Mouse (Mus musculus) naive thymus-derived CD4-positive, alpha-beta T cell, adult 2 months (primary cell): ENCODE data around the gene Fhl1.

Source experiments
- DNase-seq: peaks from one replicate; pipeline ENCODE4 v3.0.0-alpha.2; 2011; ENCODE audit warnings: low read depth

The Fhl1 gene

DNA sequence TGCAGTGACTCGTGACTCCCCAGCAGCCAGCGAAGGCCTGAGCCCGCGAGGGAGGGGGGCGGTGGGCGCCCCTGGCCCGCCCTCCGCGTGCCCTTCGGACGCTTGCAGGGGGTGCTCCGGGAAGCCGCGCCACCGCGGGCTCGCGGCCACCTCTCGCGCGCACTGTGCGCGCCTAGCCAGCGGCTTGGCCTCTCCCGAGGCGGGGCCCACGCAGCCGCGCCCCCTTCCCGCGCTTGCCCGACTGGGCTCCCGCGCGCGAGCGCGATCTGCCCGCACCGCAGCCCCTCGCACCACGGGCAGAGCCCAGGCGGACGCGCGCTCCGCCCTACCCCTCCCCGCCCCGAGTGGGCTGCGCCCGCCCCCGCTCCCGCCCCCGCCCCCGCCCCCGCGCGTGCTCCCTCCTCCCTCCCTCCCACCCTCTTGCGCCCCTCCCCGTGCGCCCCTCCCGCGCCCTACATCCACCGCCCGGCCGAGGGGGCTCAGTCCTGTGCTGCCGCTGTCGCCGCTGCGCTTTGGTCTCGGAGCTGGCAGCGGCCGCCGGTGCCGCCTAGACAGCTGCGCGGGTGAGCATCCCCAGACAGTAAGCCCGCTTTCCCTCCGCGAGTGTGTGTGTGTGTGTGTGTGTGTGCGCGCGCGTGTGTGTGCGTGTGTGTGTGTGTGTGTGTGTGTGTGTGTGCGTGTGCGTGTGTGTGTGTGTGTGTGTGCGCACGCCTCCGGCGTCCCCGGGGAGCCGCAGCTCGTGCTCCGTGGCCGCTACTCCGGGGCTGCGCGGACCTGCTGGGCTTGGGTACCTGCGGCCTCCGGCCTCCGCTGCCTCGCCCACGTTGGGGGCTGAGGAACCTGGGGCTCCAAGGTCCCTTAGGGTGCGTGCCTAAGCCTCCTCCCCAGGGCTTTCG is at the start of gene Fhl1:
Fhl1 (plus strand) TSS at position 482 of the 896 bp plus-strand sequence.
- no peak for DNase-seq

DNA sequence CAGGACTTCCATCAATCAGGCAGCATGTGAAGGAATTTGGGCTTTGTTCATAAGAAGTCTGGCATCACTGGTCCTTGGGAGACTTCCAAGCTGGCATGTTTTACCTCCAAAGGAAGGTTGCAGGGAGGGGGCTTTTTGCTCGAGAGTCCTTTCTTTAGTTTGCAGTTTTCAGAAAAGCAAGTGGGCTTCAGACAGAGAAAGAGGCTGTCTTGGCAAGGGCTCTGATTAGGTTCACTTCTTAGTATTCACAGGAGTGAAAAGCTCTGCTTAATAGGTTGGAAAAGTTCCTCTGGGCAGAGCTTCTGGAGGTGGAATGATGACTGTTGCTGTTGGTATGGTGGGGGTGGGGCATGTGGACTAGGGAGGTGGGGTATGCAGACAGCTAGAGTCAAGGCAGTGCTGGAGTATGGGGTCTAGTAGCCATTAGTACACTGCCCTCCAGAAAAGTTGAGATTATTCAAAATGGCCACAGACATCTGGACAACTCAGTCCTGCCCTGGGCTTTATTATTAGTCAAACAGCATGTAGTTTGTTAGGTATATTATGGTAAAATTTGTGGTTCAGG is 49.3 kb upstream of the Fhl1 start:
- no peak for DNase-seq

DNA sequence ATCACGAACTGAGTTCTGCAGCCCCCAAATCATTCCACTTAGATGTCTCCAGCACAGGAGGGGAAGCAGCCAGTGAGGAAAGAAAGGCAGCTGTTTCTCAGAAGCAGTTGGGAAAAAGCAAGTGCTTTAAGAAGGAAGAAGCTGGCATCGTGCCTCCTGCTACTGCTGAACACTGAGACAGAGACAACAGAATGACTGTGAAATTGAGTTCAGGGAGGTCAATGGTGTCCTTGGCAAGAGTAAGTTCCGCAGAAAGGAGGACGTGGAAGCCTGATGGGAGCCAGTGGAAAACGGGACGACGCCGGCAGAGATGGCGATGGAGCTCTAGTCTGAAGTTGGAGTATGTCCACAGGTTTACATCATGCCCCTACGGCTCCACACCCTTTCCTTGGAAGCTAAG is 48.1 kb upstream of the Fhl1 start:
- DNase-seq: no peak

DNA sequence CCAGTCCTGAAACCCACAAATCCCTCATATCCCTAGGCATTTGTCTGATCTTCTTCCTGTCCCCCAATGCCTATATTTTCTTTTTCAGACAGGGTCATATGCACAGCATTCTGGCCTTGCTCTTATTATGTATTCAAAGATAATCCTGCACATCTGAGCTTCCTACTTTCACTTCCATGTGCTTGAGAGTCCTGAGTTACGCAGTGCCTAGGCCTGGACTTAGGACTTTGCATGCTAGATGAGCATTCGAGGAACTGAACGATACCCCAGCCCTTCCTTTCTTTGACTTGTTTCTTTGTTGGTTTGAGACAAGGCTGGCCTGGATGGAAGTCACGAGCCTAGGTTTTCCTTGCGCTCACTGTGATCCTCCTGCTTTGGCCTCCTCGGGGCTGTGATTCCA is 39.0 kb upstream of the Fhl1 start:
- DNase-seq: no peak

DNA sequence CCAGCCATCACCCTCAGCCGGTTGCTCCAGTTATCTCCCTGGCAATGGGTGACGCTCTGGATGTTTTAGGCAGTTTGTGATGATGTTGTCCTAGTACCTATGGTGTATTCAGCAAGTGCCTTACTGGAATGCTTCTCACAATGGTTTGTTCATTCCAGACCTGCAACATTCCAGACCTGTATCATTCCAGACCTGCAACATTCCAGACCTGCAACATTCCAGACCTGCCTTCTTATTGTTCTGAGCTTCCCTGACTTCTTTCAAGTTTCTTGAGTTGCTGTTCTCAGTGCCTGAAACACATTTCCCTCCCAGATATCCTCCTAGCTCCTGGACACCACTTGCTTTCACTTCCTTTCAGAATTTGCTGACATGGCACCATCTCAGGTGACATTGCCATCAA is 37.0 kb upstream of the Fhl1 start:
- DNase-seq: no peak

DNA sequence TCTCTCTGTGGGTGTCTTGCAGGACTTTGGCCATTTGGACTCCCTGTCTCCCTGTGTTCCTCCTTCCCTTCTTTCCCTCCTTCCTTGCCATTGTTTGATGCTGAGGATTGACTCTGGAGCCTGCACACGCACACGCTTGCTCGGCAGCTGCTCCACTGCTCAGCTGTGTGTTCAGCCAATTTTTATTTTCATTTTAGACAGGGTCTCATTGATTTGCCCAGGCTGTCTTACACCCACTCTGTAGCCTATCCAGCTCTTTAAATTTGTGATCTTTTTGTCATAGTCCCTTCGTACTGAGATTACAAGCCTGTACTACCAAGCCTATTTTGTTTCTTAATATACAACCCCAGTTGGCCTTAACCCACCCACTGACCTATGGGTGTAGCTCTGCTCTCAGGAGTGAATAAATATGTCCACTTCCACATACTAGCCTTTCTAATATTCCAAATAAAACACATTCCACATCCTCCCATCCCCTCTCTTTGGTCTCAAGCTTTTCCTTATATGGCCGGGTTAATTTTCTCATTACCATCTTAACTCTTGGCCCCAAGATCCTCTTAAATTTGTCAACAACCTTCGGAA is 34.3 kb upstream of the Fhl1 start:
- DNase-seq: no peak

DNA sequence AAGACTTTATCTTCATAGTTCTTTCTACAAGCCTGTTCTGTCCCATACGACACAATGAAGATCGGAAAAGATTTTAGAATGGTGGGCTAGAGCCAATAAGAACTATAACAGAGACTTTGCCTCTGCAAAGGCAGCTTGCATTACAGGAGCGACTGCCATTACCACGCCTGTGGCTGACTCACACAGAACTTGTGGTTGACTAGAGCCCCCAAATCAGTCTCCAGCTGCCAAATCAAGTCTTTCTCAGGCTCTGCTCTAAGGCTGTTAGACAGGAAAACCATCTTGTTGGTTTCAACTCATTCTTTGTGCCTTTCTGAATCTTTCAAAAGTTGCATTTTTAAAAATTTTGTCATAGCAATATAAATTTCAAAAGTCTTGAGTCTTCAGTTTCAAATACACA is 33.7 kb upstream of the Fhl1 start:
- no peak for DNase-seq

DNA sequence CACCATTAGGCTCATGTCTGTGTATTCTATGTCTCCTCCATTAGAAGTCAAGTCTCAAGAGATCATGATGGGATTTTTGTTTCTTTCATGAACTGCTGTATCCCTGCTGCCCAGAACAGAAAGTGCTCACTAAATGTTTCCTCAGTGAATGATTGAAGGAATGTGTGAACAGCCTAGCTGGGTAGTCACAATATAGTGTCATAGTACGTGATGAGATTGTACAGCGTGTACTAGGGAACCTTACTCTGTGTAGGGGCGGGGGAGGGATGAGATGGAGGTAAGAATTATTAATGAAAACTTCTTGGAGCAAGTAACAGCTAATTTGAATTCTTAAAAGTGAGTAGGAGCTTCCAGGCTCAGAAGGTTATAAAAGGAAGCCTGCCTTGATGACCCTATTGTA is 30.3 kb upstream of the Fhl1 start:
- DNase-seq: no peak

DNA sequence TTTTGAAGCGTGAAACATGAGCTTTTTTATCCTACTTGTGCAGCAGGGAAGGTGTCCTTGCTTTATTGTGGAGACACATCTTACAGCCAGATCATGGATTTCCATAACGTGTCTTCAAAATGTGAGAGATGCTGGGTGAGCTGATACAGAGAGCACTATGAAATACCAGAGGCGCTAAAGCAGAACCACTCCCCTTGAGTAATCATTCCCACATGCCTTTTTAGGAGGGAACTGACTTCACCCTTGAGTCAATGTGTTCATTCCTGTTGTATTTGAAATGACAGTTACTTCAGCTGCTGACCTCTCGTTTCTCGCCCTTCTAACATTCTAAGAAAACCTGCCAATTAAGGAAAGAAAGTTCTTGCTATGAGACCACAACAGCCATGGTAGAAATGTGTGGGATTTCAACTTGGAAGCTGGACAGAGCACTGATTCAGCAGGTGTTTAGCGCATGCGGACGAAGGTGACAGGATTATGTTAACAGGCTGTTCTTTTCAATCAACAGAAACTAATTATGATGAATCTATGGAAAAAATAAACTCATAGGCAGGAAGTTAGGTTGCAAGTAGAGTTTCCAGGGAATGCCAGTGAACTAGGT is 27.5 kb upstream of the Fhl1 start:
- no peak for DNase-seq

DNA sequence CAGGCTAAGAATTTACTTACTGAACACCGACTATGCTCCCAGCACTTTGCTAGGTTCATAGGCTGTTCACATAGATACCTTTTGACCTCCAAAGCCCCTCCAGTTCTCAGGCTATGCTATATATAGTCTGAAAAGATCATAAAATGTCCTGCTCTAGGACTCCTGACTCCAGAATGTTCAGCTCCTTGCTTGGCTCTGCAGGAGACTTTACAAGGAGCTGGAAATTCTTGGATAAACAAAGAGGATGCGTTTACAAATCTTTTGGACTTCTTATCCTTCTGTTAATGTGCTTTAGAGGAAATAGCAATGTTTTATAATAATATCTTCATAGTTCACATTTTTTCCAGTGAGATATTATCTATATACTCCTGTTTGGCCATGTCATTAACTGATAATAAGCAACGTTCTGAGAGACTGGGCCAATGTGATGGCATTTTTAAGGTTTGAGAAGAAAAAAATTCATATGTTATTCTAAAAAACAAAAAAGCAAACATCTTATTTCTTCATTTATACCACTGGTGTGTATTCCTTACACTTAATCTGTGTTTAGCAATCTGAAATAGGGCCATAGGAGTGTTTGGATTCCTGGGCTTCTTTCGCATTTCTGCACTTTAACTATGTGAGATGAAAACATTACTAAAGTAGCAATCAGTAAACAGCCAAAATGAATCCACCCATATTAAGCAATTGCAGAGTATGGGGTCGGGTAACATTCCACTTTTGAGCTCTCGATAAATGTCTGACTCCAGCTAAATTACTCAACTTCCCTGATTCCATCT is 22.8 kb upstream of the Fhl1 start:
- DNase-seq: no peak

DNA sequence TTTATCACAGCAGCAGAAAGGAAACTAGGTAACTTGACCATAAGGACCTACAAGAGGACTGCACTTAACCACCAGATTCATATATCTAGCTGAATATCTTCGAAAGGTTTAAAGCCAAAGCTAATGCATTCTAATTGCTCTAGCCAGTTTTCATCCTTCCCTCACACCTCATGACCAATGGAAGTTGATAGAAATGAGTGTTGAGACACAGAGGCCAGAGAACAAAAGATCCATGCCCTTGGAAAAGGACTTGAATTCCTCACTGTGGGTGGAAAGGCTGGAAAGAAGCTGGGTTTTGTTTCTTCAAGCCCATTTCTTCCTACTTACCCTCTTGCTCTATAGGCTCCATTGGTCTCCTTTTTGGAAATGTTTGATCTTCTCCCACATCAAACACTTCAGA is 21.1 kb upstream of the Fhl1 start:
- no peak for DNase-seq

DNA sequence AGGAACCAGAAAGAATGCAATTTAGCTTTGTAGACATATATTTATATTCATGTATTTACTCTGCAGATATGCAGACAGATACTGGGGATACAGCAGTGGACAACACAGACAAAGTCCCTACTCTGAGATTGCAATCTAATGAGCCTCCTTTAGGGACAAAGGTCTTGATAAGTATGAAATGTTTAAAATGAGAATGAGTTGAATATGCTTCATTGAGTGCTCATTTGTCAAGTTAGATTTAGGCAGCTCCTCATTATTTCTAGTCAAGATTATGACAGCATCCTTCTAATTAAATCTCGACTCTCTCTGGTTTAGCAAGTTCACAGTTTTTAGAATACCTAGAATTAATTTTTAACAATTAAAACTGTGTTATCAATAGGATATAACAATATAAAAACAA is 18.9 kb upstream of the Fhl1 start:
- DNase-seq: no peak

DNA sequence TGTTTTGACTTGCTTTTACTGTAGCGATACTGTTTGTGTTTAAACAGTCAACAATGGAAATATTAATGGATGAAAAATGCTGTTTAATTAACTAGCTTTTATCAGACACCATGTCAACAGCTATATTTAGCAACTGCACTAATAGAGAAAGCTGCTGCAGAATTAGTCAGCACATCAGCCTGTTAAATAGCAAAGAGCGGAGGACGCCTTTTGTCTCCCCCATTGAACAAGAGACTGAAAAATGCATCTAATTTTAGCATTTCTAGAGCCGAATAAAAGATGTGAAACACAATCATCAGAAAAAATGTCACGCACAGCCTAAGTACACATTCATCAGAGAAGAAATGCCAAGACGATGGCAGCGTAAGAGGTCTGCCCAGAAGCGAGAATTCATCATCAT is 9.0 kb upstream of the Fhl1 start:
- no peak for DNase-seq

DNA sequence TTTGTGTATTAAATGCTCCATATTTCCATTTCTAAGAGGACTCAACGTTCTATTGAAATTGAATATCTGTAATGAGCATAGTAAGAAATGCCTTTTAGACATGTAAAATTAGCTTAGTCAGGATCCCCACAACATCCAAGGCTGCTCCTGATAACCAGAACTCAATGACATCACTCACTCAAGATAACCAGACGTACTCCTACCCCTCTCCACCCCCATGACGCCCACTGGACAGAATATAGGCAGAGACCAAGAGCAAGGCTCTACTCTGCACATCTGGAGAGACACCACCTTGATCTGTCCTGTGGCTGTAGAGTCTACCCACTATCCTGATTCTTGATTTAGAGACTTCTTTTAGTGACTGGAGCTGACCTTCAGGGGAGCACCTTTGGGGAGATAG is 3.1 kb upstream of the Fhl1 start:
- DNase-seq: no peak

DNA sequence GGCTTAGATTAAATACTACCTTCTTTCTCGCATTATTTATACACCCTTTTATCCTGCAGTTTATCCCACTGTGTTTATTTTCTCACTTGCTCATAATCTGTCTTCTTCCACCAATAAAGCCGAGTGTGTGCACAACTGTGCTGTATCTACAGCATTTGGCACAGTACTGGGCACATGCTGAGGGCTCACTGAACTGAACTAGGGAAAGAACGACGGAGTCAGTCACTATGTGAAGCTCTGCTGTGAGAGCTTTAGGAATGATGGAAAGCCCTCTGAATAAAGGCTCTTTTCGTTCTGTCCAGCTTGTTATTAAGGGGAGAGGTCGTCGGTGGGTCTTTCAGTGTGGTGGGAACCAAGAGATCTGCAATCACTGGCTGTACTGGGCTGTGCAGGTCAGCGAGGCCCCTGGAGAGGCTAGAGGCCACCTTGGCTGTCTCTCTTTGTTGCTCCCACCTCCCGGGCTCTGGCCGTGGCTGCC is 720 bp upstream of the Fhl1 start:
- DNase-seq: no peak

DNA sequence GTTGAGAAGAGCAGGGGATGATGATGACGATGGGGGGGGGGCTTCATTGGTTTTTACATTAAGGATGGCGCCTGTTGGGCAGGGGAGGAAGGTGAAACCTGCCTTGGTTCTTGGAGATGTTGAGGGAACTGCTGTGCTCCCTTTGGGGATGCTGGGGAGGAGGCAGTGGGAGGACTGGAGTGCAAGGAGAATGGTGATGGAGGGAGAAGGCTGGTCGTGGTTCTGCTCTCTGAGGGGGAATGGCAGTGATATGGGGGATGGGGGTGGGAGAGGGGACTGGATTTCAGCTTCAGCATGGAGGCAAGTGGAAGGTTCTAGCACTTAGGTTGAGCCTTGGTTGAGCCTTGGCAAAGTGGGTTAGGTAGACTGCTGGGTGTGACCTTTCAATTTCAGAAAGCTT is 814 bp downstream of the Fhl1 start:
- DNase-seq: no peak

DNA sequence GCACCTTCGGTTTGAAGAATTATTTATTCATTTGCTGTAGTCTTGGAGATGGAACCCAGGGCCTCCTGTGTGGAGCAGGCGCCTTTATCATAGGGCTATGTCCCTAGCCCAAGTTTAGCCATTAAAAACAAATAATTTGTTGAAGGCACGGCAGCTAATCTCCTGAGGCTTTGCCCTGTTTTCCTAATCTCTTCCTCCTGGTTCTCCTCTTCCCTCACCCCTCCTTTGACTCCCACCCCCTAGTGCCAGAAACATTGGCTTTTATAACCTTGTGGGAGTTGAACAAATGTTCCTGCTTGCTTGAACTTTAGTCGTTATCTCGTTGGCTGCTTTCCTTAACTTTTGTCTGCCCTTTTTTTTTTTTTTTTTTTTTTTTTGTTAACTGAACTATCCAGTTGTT is 2.8 kb downstream of the Fhl1 start:
- no peak for DNase-seq

DNA sequence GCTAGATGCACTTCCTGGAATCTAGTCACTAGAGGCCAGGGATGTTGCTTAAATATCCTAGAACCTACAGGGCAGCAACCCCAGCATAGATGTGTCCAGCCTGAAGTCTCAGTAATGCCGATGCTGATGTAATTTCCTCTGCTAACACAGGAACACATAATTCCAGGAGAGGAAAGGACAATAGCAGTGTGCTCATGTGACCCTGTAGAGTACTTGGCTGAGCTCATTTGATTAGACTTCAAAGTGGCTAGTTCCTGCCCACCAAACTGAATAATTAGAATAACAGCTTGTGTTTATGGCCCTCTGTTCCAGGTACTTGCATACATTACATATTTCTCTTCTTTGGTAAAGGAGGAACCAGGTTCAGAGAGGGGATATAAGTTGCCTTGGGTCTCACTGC is 4.6 kb downstream of the Fhl1 start:
- DNase-seq: no peak

DNA sequence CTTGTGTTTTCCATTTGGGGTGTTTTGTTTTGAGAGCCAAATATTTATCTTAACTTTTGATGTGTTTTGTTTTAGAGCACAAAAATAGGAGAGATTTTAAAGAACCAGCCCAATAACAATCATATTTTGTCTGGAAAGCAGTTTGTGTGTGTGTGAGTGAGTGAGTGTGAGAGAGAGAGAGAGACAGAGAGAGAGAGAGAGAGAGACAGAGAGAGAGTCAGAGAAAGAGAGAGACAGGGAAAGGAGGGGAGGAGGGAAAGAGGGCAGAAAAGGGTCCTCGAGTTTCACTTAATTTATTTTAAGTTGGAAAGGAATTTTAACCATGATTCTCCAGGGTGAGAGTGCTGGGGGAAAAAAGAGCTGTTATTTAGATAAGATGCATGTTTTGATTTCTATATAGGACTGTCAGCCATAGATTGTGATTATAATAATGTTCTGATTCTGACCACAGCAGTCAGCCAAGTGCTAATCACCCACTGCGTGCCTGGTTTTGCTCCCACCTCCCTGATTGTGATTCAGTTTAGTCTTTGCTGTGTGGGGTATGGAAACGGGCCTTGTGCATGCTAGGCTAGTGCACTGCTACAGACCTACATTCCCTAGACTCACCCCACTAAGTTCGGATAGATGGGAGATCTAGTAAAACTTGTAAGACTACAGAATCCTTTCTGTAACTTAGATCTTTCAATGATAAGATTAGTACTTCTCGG is 6.4 kb downstream of the Fhl1 start:
- no peak for DNase-seq

DNA sequence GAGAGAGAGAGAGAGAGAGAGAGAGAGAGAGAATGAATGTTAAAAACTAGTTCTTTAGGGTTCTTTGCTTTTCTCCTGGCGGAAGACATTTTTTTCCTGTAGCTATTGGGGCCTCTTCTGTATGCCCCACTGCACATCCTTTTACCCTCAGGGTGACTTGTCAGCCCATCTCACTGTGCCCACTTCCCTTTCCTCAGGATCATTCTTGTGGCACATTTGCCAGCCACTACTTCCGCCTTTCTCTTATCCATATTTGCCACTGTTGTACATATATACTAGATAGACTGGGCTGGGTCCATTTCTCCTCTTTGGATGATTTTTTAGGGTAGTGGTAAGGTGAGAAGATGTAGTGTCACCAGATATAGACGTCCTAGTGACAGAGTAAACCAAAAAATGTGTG is 9.8 kb downstream of the Fhl1 start:
- no peak for DNase-seq

DNA sequence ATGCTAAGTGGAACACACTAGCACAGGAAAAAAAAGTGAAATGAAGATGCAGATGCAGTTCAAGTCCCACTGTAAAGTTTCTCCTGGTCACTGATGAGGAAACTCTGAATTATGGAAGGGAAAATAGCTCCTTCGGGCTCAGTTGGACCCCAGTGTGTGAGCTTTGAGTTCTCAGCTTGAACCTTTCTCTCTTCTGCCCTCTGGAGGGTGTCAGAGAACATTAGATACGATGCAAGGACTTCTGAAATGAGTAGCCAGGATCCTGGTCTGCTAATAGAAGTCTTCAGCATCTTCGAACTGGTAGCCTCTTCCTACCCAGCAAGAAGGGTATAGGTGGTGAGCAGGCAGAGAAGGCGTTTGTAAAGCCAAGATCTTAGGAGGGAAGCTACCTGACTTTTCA is 19.9 kb downstream of the Fhl1 start:
- DNase-seq: no peak

DNA sequence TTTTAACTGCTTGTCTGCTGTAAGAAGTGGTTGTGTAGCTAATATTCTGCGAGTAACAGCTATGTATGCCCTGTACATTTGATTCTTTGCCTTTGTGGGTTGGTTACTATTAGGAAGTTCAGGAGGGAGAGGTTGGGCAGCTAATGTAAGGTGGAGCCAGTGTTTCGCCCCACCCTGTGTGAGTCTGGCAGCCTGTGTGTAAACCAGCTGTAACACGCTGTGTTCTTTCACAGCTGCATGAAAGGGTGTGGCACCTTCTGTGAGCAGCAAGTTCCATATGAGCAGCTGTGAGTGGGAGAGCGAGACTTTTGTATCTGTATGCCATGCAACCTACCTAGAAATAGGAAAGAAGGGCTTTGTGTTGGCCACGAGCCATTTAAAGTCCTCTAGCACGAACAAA is 20.6 kb downstream of the Fhl1 start:
- DNase-seq: no peak
